Mouse (Mus musculus) heart, embryonic 14.5 days (tissue): Measurements from ENCODE around the gene Alox12. TPM values are rescaled to one million over a fixed set of nuclear protein-coding genes. Genes with fewer than 3 reads are reported as not detected.

ENCODE experiments used
- ATAC-seq: fragments of 200-750 bp; cut with Nextera tagmentation; 2 replicates; pipeline ENCODE4 v1.8.0; 2017; ENCODE audit warnings: low read depth, moderate TSS enrichment; ENCODE audit not compliant: insufficient number of reproducible peaks, insufficient read depth, low FRiP score
- H3K27ac ChIP-seq, 2 experiments: fragments of 200-500 bp in 1 of 2; fragments of 300-500 bp in 1 of 2; sonication (generic) in 1 of 2; replicated peaks in 1 of 2; 2 replicates each; pipeline ENCODE4 v1.5.1; 2012 to 2014; ENCODE audit warnings: low read depth in 2 of 2, low read length in 2 of 2, control low read depth in 1 of 2, mild to moderate bottlenecking in 1 of 2, mixed read lengths in 1 of 2; ENCODE audit not compliant: control insufficient read depth in 1 of 2, insufficient read depth in 1 of 2
- H3K27me3 ChIP-seq: fragments of 300-500 bp; sonication (generic); 2 replicates; pipeline ENCODE4 v1.6.1; 2014; ENCODE audit warnings: mild to moderate bottlenecking, low read length, control low read depth; ENCODE audit not compliant: control insufficient read depth, insufficient read depth
- H3K36me3 ChIP-seq: fragments of 300-500 bp; sonication (generic); 2 replicates; pipeline ENCODE4 v1.6.1; 2014; ENCODE audit warnings: mild to moderate bottlenecking, control low read depth, low read length, mixed read lengths; ENCODE audit not compliant: control insufficient read depth, insufficient read depth
- H3K4me1 ChIP-seq, 2 experiments: fragments of 200-500 bp in 1 of 2; fragments of 300-500 bp in 1 of 2; sonication (generic) in 1 of 2; 2 replicates each; pipeline ENCODE4 v1.6.1; 2012 to 2014; ENCODE audit warnings: low read length in 2 of 2, control low read depth in 1 of 2, mixed read lengths in 1 of 2; ENCODE audit not compliant: control insufficient read depth in 2 of 2, insufficient read depth in 2 of 2
- H3K4me2 ChIP-seq: fragments of 300-500 bp; sonication (generic); 2 replicates; pipeline ENCODE4 v1.6.1; 2014; ENCODE audit warnings: mild to moderate bottlenecking, low read length
- H3K4me3 ChIP-seq, 2 experiments: fragments of 200-500 bp in 1 of 2; fragments of 300-500 bp in 1 of 2; sonication (generic) in 1 of 2; 2 replicates each; pipeline ENCODE4 v1.5.1; 2012 to 2014; ENCODE audit warnings: low read length in 2 of 2, mild to moderate bottlenecking in 2 of 2, control low read depth in 1 of 2, low read depth in 1 of 2, moderate library complexity in 1 of 2; ENCODE audit not compliant: control insufficient read depth in 1 of 2, insufficient read depth in 1 of 2
- H3K9ac ChIP-seq: fragments of 300-500 bp; sonication (generic); 2 replicates; pipeline ENCODE4 v1.6.1; 2014; ENCODE audit warnings: mild to moderate bottlenecking, low read length
- H3K9me3 ChIP-seq: fragments of 300-500 bp; sonication (generic); 2 replicates; pipeline ENCODE4 v1.6.1; 2016; ENCODE audit warnings: low read length, control low read depth; ENCODE audit not compliant: control insufficient read depth
- WGBS: fragments of 180-500 bp; shearing (Covaris S2); extraction: QIAGEN DNeasy Blood & Tissue Kit; methylation state at CpG from one replicate; pipeline ENCODE4 v1.1.7; 2014; 5-methylcytosine and 5-hydroxymethylcytosine counted together
- polyA plus RNA-seq: library from polyadenylated mRNA; unstranded; fragments of >200 nt; fragmentation: Nextera tagmentation; extraction: Ambion mirVana; gene quantifications from 2 replicates; pipeline ENCODE4 v1.2.1, GENCODE M21; 2014

Alox12 gene
- polyA plus RNA-seq, 1 experiment from 2014 or later = 3.0 TPM

GRCm38 (mm10) chr11:70242591-70242990, 12.6 kb downstream of the Alox12 start:
- WGBS = 65% methylated on average over 11 of the region's 11 CpGs
- no peak for ATAC-seq

GRCm38 (mm10) chr11:70239541-70240279, 15.4 kb downstream of the Alox12 start, which contains the start of the genes Gm21988 and Rnasek:
Gm21988 (minus strand) TSS chr11:70239830.
Rnasek (minus strand) TSS chr11:70239842.
- Histone ChIP-seq H3K27ac (peak within 1 kb of the TSS; percentile 89 to 94), H3K4me1 (peaks cover 8 to 21% of the 10 kb centered on the region in 2 experiments), H3K27me3 (no peaks in the 10 kb centered on the region), H3K9ac (peak within 1 kb of the TSS; percentile 87), H3K4me2 (peak within 1 kb of the TSS; percentile 86), H3K9me3 (no peaks in the 10 kb centered on the region), H3K4me3 (peak within 1 kb of the TSS; percentile 63 to 88), H3K36me3 (peaks cover 13% of the 10 kb centered on the region)
- peak; percentile 45 for ATAC-seq
- WGBS = under 1% methylated on average over 29 of the region's 35 CpGs

More at GRCm38 (mm10) chr11:70242591-70242990, 12.6 kb downstream of the Alox12 start:
- H3K27me3 ChIP-seq = peaks cover 7% of the 10 kb centered on the region; the same call in 1 of the 2 replicates
- no peaks in the 10 kb centered on the region for H3K36me3 ChIP-seq
- H3K27ac ChIP-seq = no peak overlapping the region
- no peak overlapping the region for H3K4me2 ChIP-seq
- no peak overlapping the region for H3K4me3 ChIP-seq
- no peaks in the 10 kb centered on the region for H3K9me3 ChIP-seq
- H3K9ac ChIP-seq = no peak overlapping the region
- peaks cover 5 to 12% of the 10 kb centered on the region in 2 experiments for H3K4me1 ChIP-seq

- H3K36me3 ChIP-seq = peaks cover 14% of the 10 kb centered on the region
- peak overlapping the region; percentile 86 for H3K4me2 ChIP-seq
- peak overlapping the region; percentile 63 to 88 for H3K4me3 ChIP-seq
- peak overlapping the region; percentile 82 to 89 for H3K27ac ChIP-seq
- no peaks in the 10 kb centered on the region for H3K27me3 ChIP-seq
- H3K9ac ChIP-seq = peak overlapping the region; percentile 87
- peaks cover 8 to 21% of the 10 kb centered on the region in 2 experiments for H3K4me1 ChIP-seq
- 12% methylated on average over 23 of the region's 23 CpGs for WGBS
- no peaks in the 10 kb centered on the region for H3K9me3 ChIP-seq
- no peak for ATAC-seq
Measured at GRCm38 (mm10) chr11:70238591-70239440, 16.3 kb downstream of the Alox12 start.

GRCm38 (mm10) chr11:70237457-70238167, 17.5 kb downstream of the Alox12 start, which contains the start of gene 0610010K14Rik:
0610010K14Rik (minus strand) TSS chr11:70237914.
- peak within 1 kb of the TSS; percentile 82 to 89 for H3K27ac ChIP-seq
- peak; percentile 91 for ATAC-seq
- H3K9me3 ChIP-seq = no peaks in the 10 kb centered on the region
- H3K9ac ChIP-seq = peak within 1 kb of the TSS; percentile 87
- peak within 1 kb of the TSS; percentile 86 for H3K4me2 ChIP-seq
- peaks cover 8 to 29% of the 10 kb centered on the region in 2 experiments for H3K4me1 ChIP-seq
- peak within 1 kb of the TSS; percentile 63 to 88 for H3K4me3 ChIP-seq
- no peaks in the 10 kb centered on the region for H3K27me3 ChIP-seq
- WGBS = under 1% methylated on average over 68 of the region's 70 CpGs
- peaks cover 14% of the 10 kb centered on the region for H3K36me3 ChIP-seq

- Histone ChIP-seq H3K27ac (peak overlapping the region; percentile 65 to 89; a peak in 3 of 4 replicates), H3K36me3 (peaks cover 14% of the 10 kb centered on the region), H3K4me2 (peak overlapping the region; percentile 86), H3K4me3 (peak overlapping the region; percentile 21 to 88), H3K9ac (peak overlapping the region; percentile 87), H3K9me3 (no peaks in the 10 kb centered on the region), H3K4me1 (peaks cover 10 to 35% of the 10 kb centered on the region in 2 experiments), H3K27me3 (no peaks in the 10 kb centered on the region)
- no peak for ATAC-seq
- 7% methylated on average over 7 of the region's 7 CpGs for WGBS
Measured at GRCm38 (mm10) chr11:70236717-70237116, 18.4 kb downstream of the Alox12 start.

GRCm38 (mm10) chr11:70235254-70235900, 19.8 kb downstream of the Alox12 start:
- Histone ChIP-seq H3K27me3 (no peaks in the 10 kb centered on the region), H3K4me3 (no peak overlapping the region), H3K4me2 (no peak overlapping the region), H3K4me1 (peaks cover 8 to 34% of the 10 kb centered on the region in 2 experiments), H3K9me3 (no peaks in the 10 kb centered on the region), H3K36me3 (peaks cover 14% of the 10 kb centered on the region), H3K9ac (no peak overlapping the region), H3K27ac (no peak overlapping the region)
- no peak for ATAC-seq
- 92% methylated on average over 12 of the region's 12 CpGs for WGBS
